Mouse (Mus musculus): ENCODE results near the gene Tubal3.
A peak's percentile ranks its signal among the peaks of the same experiment; 100 is the strongest.

DNA sequence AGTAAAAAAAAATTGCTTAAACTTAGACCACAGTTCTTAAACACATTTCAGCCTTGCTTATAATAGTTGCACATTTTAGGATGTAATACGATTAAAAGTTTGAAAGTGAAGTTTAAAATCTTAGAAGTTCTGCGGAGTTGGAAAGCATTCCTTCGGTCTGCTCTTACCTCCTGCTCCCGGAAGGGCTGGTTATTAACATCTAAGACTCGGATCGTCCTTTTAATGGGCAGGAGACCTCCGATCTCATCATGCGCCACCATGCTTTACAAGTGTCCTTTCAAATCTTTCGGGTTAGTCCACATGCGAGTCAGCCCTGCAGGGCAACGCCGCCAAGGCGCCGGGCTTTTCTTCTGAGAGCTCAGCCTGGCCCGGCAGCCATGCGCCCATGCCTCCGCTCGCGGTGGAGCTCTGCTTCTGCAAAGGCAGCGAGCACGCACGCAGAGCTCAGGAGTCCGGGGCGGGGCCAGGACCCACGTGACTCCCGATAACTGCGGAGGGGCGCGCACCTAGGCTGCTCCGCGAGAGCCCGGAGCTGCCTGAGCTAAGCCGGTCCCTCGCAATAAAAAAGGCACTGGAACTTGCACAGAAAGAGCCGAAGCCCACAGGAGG lies 24.8 kb upstream of the Tubal3 start:
- TF ChIP-seq CTCF (IDR thresholded peaks at IDR 0.05; ENCODE audit: extremely low read depth, insufficient read depth, low read length) (no peak), POLR2A (IDR thresholded peaks at IDR 0.05; ENCODE audit: extremely low read depth, insufficient read depth, low read length) (peak; percentile 93)

Measured in cortical plate, adult 2 months (tissue).